Mouse (Mus musculus): ENCODE measurements around the gene Krt6b.

GRCm38 (mm10) chr15:101714356-101714755 lies 34.3 kb upstream of the Krt6b start:
- TF ChIP-seq CTCF (IDR thresholded peaks at IDR 0.05; ENCODE audit: low read depth) (no peak), EP300 (IDR thresholded peaks at IDR 0.05; ENCODE audit: low read depth) (no peak)
